Mouse (Mus musculus): ENCODE measurements around the gene Actn4. TPM values are rescaled to one million over a fixed set of nuclear protein-coding genes. Genes with fewer than 3 reads are reported as not detected.

Actn4 gene
- polyA plus RNA-seq, 1 experiment, result 66.0 TPM

DNA sequence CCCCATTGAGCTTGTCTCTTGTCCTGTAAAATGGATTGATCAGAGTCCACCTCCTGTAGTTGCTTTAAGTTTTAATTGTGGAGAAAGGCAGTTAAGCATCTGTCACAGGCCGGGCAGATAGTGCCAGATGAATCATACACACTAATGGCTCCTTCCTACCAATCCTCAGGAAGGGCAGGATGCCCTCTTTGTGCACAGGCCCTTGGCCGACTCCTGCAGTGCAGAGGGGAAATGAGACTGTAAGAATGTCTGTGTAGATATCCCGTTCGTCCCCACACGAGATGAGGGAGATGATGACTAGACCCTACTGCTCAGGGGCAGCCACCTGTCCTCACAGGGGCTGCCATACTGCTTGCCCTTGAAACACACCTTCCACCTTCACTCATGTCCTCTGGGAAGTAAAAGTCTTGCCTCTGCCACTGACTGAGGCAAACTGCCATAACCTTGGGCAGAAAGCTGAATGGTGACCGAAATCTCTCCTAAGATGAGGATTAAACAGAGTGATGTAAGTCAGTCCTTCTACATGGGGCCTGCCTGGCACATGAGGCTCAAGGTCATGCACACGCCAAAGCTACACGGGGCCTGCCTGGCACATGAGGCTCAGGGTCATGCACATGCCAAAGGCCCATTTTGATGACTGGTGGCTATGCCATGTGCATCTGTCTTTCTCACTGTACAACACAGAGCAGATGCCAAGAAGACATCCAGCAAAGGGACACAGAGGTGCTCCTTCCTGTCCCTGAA, 40.2 kb downstream of the Actn4 start:
- 82% methylated on average over 8 of the region's 8 CpGs for WGBS
- TF ChIP-seq CTCF (IDR thresholded peaks at IDR 0.05; ENCODE audit: control insufficient read depth, insufficient read depth, low read length), result no peak
- no peak overlapping the region for H3K4me3 ChIP-seq (replicated peaks; ENCODE audit: control insufficient read depth, low read depth, low read length)
- no peak overlapping the region for H3K27ac ChIP-seq (ENCODE audit: control insufficient read depth, insufficient read depth, low read depth, low read length, poor library complexity)
- H3K4me1 ChIP-seq (ENCODE audit: control insufficient read depth, insufficient read depth, low read length), result peaks cover 3% of the 10 kb centered on the region; the same call in 1 of the 2 replicates

DNA sequence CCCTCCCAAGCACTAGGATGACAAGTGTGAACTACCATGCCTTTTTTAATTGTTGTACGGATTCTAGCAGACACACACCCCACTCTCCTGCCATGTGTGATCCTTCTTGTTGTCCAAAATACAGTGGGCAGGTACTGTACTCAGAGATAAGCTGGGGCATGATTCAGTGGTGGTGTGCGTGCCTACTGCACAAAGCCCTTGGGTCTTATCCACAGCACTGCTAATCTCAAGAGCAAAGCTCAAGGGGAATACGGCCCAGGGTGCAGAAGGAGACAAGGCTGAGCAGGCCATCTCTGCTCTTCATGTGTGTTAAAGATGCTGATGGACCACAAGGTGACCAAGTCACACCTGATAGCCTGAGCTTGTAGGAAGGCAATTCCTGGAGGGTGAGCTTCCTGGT, 41.0 kb downstream of the Actn4 start:
- H3K4me1 ChIP-seq (ENCODE audit: control insufficient read depth, insufficient read depth, low read length), result peaks cover 3% of the 10 kb centered on the region; the same call in 1 of the 2 replicates
- 65% methylated on average over 3 of the region's 3 CpGs for WGBS

GRCm38 (mm10) chr7:28919815-28920214, 42.3 kb downstream of the Actn4 start:
- Histone ChIP-seq H3K4me1 (ENCODE audit: control insufficient read depth, insufficient read depth, low read length) (peaks cover 3% of the 10 kb centered on the region; the same call in 1 of the 2 replicates), H3K4me3 (replicated peaks; ENCODE audit: control insufficient read depth, low read depth, low read length) (no peak overlapping the region)
- WGBS, result 76% methylated on average over 6 of the region's 6 CpGs

More for the DNA sequence above, 41.0 kb downstream of the Actn4 start:
- H3K27ac ChIP-seq (ENCODE audit: control insufficient read depth, insufficient read depth, low read depth, low read length, poor library complexity), result no peak overlapping the region
- H3K4me3 ChIP-seq (replicated peaks; ENCODE audit: control insufficient read depth, low read depth, low read length), result no peak overlapping the region
- TF ChIP-seq CTCF (IDR thresholded peaks at IDR 0.05; ENCODE audit: control insufficient read depth, insufficient read depth, low read length) (no peak), POLR2A (IDR thresholded peaks at IDR 0.05; ENCODE audit: borderline replicate concordance, control insufficient read depth, low read depth, low read length) (no peak)

GRCm38 (mm10) chr7:28918540-28918939, 43.6 kb downstream of the Actn4 start:
- H3K27ac ChIP-seq (ENCODE audit: control insufficient read depth, insufficient read depth, low read depth, low read length, poor library complexity), result no peak overlapping the region
- H3K4me3 ChIP-seq (replicated peaks; ENCODE audit: control insufficient read depth, low read depth, low read length), result no peak overlapping the region
- 89% methylated on average over 8 of the region's 8 CpGs for WGBS
- H3K4me1 ChIP-seq (ENCODE audit: control insufficient read depth, insufficient read depth, low read length), result peaks cover 3% of the 10 kb centered on the region; the same call in 1 of the 2 replicates
- TF ChIP-seq POLR2A (IDR thresholded peaks at IDR 0.05; ENCODE audit: borderline replicate concordance, control insufficient read depth, low read depth, low read length) (no peak), CTCF (IDR thresholded peaks at IDR 0.05; ENCODE audit: control insufficient read depth, insufficient read depth, low read length) (no peak)

More at GRCm38 (mm10) chr7:28919815-28920214, 42.3 kb downstream of the Actn4 start:
- no peak overlapping the region for H3K27ac ChIP-seq (ENCODE audit: control insufficient read depth, insufficient read depth, low read depth, low read length, poor library complexity)
- TF ChIP-seq POLR2A (IDR thresholded peaks at IDR 0.05; ENCODE audit: borderline replicate concordance, control insufficient read depth, low read depth, low read length), result no peak
- TF ChIP-seq CTCF (IDR thresholded peaks at IDR 0.05; ENCODE audit: control insufficient read depth, insufficient read depth, low read length), result no peak

DNA sequence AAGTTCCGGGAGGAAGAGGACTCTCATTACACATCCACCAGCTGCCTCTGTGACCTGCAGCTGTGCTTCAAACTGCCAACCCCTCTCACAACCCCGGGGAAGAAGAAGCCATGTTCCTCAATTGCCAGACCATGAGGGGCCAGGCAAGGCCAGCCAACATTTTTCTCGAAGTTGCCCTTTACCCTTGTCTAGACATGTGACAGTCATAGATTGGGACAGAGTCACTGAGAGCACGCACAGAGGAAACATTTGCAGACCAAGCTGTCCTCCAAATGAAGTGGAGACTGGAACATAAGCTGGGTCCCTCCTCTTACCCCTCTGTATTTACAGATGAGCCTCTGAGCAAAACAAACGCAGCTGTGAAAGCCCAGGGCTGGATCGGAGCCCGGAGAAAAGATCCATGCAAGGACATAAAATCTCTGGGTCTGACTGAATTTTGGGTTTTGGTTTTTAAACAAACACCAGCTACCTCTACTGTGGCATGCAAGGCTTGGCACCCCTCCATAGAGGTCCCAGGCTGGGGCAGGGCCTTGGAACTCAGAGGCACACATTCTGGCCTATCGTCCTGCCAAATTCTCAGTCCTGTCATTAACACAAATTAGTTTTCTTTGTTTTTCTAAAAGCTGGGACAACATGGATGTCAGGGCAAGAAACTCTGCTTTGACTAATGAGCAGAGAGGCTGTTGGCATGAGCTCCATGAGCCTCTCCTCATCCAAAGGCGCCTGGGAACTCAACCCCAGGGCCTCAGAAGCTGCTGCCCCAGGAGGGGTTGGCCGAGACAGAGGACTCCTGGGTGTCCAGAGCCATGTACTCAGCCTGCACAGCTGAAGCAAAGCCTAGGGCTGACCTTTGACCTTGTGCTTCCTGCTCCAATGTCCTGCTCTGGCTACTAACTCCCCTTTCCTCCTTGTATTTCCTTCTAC, 44.4 kb downstream of the Actn4 start:
- peaks cover 3% of the 10 kb centered on the region; the same call in 1 of the 2 replicates for H3K4me1 ChIP-seq (ENCODE audit: control insufficient read depth, insufficient read depth, low read length)
- no peak overlapping the region for H3K4me3 ChIP-seq (replicated peaks; ENCODE audit: control insufficient read depth, low read depth, low read length)
- no peak overlapping the region for H3K27ac ChIP-seq (ENCODE audit: control insufficient read depth, insufficient read depth, low read depth, low read length, poor library complexity)
- 80% methylated on average over 10 of the region's 10 CpGs for WGBS
- TF ChIP-seq CTCF (IDR thresholded peaks at IDR 0.05; ENCODE audit: control insufficient read depth, insufficient read depth, low read length), result no peak
- TF ChIP-seq POLR2A (IDR thresholded peaks at IDR 0.05; ENCODE audit: borderline replicate concordance, control insufficient read depth, low read depth, low read length), result no peak

DNA sequence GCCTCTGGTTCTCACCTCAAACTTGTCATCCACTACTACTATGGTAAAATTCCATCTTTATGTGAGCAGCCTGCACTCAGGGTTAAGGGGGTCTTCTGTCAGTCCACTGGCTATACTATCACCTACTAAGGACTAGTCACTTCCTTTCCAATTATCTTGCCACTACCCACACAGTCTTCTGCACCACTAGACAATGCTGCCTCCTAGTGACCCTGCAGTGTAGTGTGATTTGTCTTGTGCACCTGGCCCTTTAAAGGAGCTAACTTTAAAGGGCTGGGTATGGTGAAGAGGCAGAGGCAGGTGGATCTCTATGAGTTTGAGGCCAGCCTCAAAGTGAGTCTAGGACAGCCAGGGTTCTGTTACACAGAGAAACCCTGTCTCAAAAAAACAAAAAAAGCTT, 45.6 kb downstream of the Actn4 start:
- no peak overlapping the region for H3K4me3 ChIP-seq (replicated peaks; ENCODE audit: control insufficient read depth, low read depth, low read length)
- peak; percentile 30; the same call in 1 of the 2 replicates for TF ChIP-seq CTCF (IDR thresholded peaks at IDR 0.05; ENCODE audit: control insufficient read depth, insufficient read depth, low read length)
- TF ChIP-seq POLR2A (IDR thresholded peaks at IDR 0.05; ENCODE audit: borderline replicate concordance, control insufficient read depth, low read depth, low read length), result no peak
- no peaks in the 10 kb centered on the region; the same call in 1 of the 2 replicates for H3K4me1 ChIP-seq (ENCODE audit: control insufficient read depth, insufficient read depth, low read length)
- H3K27ac ChIP-seq (ENCODE audit: control insufficient read depth, insufficient read depth, low read depth, low read length, poor library complexity), result no peak overlapping the region

GRCm38 (mm10) chr7:28913171-28913570, 49.0 kb downstream of the Actn4 start:
- Histone ChIP-seq H3K4me3 (replicated peaks; ENCODE audit: control insufficient read depth, low read depth, low read length) (no peak overlapping the region), H3K4me1 (ENCODE audit: control insufficient read depth, insufficient read depth, low read length) (no peaks in the 10 kb centered on the region), H3K27ac (ENCODE audit: control insufficient read depth, insufficient read depth, low read depth, low read length, poor library complexity) (no peak overlapping the region)
- WGBS, result 94% methylated on average over 11 of the region's 11 CpGs
- TF ChIP-seq POLR2A (IDR thresholded peaks at IDR 0.05; ENCODE audit: borderline replicate concordance, control insufficient read depth, low read depth, low read length) (no peak), CTCF (IDR thresholded peaks at IDR 0.05; ENCODE audit: control insufficient read depth, insufficient read depth, low read length) (no peak)

DNA sequence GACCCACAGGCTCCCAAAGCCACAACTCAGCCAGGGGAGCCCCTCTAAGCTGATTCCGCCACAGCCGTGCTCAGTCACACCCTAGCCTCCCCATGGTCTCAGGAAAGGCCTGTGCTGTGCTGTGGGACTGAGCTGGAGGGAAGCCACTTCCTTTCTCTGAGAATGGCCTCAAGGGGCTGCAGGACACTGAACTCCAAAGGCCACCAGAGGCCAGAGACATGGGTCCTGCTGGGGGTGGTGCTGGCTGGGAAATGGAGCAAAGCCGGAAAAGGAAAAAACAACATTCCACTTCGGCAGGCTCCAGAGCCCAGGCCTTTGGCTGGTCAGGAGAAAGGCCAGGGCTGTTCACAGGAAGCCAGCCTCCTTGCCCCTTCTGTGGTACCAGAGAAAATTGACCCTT, 50.5 kb downstream of the Actn4 start:
- Histone ChIP-seq H3K27ac (ENCODE audit: control insufficient read depth, insufficient read depth, low read depth, low read length, poor library complexity) (no peak overlapping the region), H3K4me1 (ENCODE audit: control insufficient read depth, insufficient read depth, low read length) (no peaks in the 10 kb centered on the region), H3K4me3 (replicated peaks; ENCODE audit: control insufficient read depth, low read depth, low read length) (no peak overlapping the region)
- no peak for TF ChIP-seq POLR2A (IDR thresholded peaks at IDR 0.05; ENCODE audit: borderline replicate concordance, control insufficient read depth, low read depth, low read length)
- TF ChIP-seq CTCF (IDR thresholded peaks at IDR 0.05; ENCODE audit: control insufficient read depth, insufficient read depth, low read length), result no peak
- 87% methylated on average over 4 of the region's 4 CpGs for WGBS
